Mouse (Mus musculus) liver, adult 2 months (tissue): Measurements from ENCODE around the gene Tex47. TPM values are rescaled to one million over a fixed set of nuclear protein-coding genes. Genes with fewer than 3 reads are reported as not detected.

Experiments used
- DNase-seq: peaks from one replicate; pipeline ENCODE4 v3.0.0-alpha.2; 2011; ENCODE audit warnings: low read depth, low spot score; ENCODE audit errors: extremely low read depth
- H3K27ac ChIP-seq: fragments of 200-500 bp; replicated peaks from 2 replicates; pipeline ENCODE4 v1.5.1; 2012; ENCODE audit warnings: low read depth, mild to moderate bottlenecking, control low read depth, inconsistent platforms, low read length; ENCODE audit not compliant: insufficient read depth
- H3K27me3 ChIP-seq: fragments of 200-500 bp; 2 replicates; pipeline ENCODE4 v1.6.1; 2012; ENCODE audit warnings: mild to moderate bottlenecking, moderate library complexity, low read length, inconsistent platforms; ENCODE audit not compliant: control insufficient read depth, insufficient read depth
- H3K36me3 ChIP-seq: fragments of 200-500 bp; 2 replicates; pipeline ENCODE4 v1.6.1; 2012; ENCODE audit warnings: low read length, inconsistent platforms; ENCODE audit not compliant: control insufficient read depth, insufficient read depth
- H3K4me1 ChIP-seq: fragments of 200-500 bp; 2 replicates; pipeline ENCODE4 v1.6.1; 2011; ENCODE audit warnings: low read length; ENCODE audit not compliant: control insufficient read depth, insufficient read depth
- H3K4me3 ChIP-seq: fragments of 200-500 bp; 2 replicates; pipeline ENCODE4 v1.5.1; 2011; ENCODE audit warnings: low read depth, mild to moderate bottlenecking, control low read depth, low read length, moderate library complexity; ENCODE audit not compliant: insufficient read depth
- H3K79me2 ChIP-seq: fragments of 200-500 bp; 2 replicates; pipeline ENCODE4 v1.6.1; 2012; ENCODE audit warnings: inconsistent platforms, mild to moderate bottlenecking, low read length, moderate library complexity; ENCODE audit not compliant: control insufficient read depth, insufficient read depth
- H3K9ac ChIP-seq: fragments of 200-500 bp; 2 replicates; pipeline ENCODE4 v1.6.1; 2012; ENCODE audit warnings: low read depth, mild to moderate bottlenecking, control low read depth, inconsistent platforms, low read length
- CTCF ChIP-seq: fragments of 200-500 bp; IDR thresholded peaks from 2 replicates; pipeline ENCODE4 v1.5.1; 2011; ENCODE audit warnings: low read depth, low read length, control low read depth
- POLR2A ChIP-seq: fragments of 200-500 bp; IDR thresholded peaks from 2 replicates; pipeline ENCODE4 v1.6.1; 2011; ENCODE audit warnings: low read length, control low read depth; ENCODE audit not compliant: insufficient read depth; ENCODE audit errors: extremely low read depth
- WGBS: fragments of 180-500 bp; shearing (Covaris S2); methylation state at CpG from one replicate; pipeline ENCODE4 v1.1.7; 2018; 5-methylcytosine and 5-hydroxymethylcytosine counted together
- polyA plus RNA-seq: library from polyadenylated mRNA; depleted of rRNA; stranded (reverse); fragments of >200 nt; gene quantifications from 2 replicates; pipeline ENCODE4 v1.2.3, GENCODE M21; 2012; rRNA removed
- total RNA-seq: library from RNA; depleted of rRNA; stranded (reverse); fragments of >200 nt; gene quantifications from 2 replicates; pipeline ENCODE4 v1.2.3, GENCODE M21; 2014; rRNA removed

Tex47 gene
- not detected in 2 replicates for total RNA-seq
- polyA plus RNA-seq: not detected in 2 replicates

- WGBS: 73% methylated on average over 1 of the region's 1 CpGs
- no peak within 1 kb of the TSS for H3K4me3 ChIP-seq
- no peak within 1 kb of the TSS for H3K9ac ChIP-seq
- no peaks in the 10 kb centered on the region for H3K36me3 ChIP-seq
- H3K4me1 ChIP-seq: no peaks in the 10 kb centered on the region
- no peaks in the 10 kb centered on the region for H3K79me2 ChIP-seq
- no peak for TF ChIP-seq POLR2A
- no peak for TF ChIP-seq CTCF
- no peaks in the 10 kb centered on the region for H3K27me3 ChIP-seq
- no peak within 1 kb of the TSS for H3K27ac ChIP-seq
- DNase-seq: no peak
Observed at GRCm38 (mm10) chr5:7303819-7304218, at the start of gene Tex47. Gene Tex47 (plus strand): TSS chr5:7304119.

GRCm38 (mm10) chr5:7276659-7277455 is 27.1 kb upstream of the Tex47 start:
- WGBS: 79% methylated on average over 7 of the region's 7 CpGs

GRCm38 (mm10) chr5:7284336-7284735 is 19.6 kb upstream of the Tex47 start:
- TF ChIP-seq CTCF: no peak
- TF ChIP-seq POLR2A: no peak
- Histone ChIP-seq H3K36me3 (no peaks in the 10 kb centered on the region), H3K27ac (no peak overlapping the region), H3K4me3 (no peak overlapping the region), H3K9ac (no peak overlapping the region), H3K4me1 (no peaks in the 10 kb centered on the region), H3K27me3 (no peaks in the 10 kb centered on the region), H3K79me2 (no peaks in the 10 kb centered on the region)
- 90% methylated on average over 1 of the region's 1 CpGs for WGBS
- no peak for DNase-seq

More at GRCm38 (mm10) chr5:7276659-7277455, 27.1 kb upstream of the Tex47 start:
- Histone ChIP-seq H3K36me3 (no peaks in the 10 kb centered on the region), H3K27me3 (no peaks in the 10 kb centered on the region), H3K9ac (no peak overlapping the region), H3K4me3 (no peak overlapping the region), H3K4me1 (no peaks in the 10 kb centered on the region), H3K27ac (no peak overlapping the region), H3K79me2 (no peaks in the 10 kb centered on the region)
- TF ChIP-seq POLR2A (no peak), CTCF (no peak)
- no peak for DNase-seq

DNA sequence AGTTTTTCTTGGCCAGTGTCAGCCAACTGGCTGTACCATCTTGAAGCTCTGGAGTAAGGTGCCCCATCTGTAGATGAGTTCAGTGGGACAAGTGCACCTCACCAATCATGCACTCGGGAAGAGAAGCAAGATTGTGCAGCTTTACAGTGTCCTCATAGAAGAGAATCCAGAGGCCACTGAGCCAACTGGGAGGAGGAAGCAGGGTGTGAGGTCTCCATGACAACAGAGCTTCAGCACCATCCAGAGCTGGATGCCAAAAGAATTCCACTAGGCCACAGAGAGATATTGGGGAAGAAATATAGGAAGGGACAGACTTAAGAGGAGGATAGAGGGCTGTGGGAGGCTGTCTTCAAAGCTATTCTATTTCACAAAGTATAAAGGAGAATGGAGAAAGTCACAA is 950 bp upstream of the Tex47 start:
- H3K27ac ChIP-seq: no peak overlapping the region
- no peaks in the 10 kb centered on the region for H3K36me3 ChIP-seq
- H3K79me2 ChIP-seq: no peaks in the 10 kb centered on the region
- H3K4me3 ChIP-seq: no peak overlapping the region
- 78% methylated on average over 1 of the region's 1 CpGs for WGBS
- TF ChIP-seq POLR2A (no peak), CTCF (no peak)
- H3K27me3 ChIP-seq: no peaks in the 10 kb centered on the region
- H3K4me1 ChIP-seq: no peaks in the 10 kb centered on the region
- no peak for DNase-seq
- H3K9ac ChIP-seq: no peak overlapping the region

- WGBS: 86% methylated on average over 4 of the region's 4 CpGs
Observed at GRCm38 (mm10) chr5:7325594-7325993, 21.7 kb downstream of the Tex47 start.

More at GRCm38 (mm10) chr5:7325594-7325993, 21.7 kb downstream of the Tex47 start:
- no peaks in the 10 kb centered on the region for H3K27me3 ChIP-seq
- DNase-seq: no peak
- H3K79me2 ChIP-seq: no peaks in the 10 kb centered on the region
- H3K4me3 ChIP-seq: no peak overlapping the region
- no peaks in the 10 kb centered on the region for H3K36me3 ChIP-seq
- no peak overlapping the region for H3K27ac ChIP-seq
- TF ChIP-seq CTCF (no peak), POLR2A (no peak)
- H3K4me1 ChIP-seq: no peaks in the 10 kb centered on the region
- H3K9ac ChIP-seq: no peak overlapping the region
